Mouse (Mus musculus) ES-E14 (cell line): Measurements from ENCODE around the gene Hivep3. TPM values are rescaled to one million over a fixed set of nuclear protein-coding genes. Genes with fewer than 3 reads are reported as not detected.

Source experiments
- DNase-seq: peaks from one replicate; pipeline ENCODE4 v3.0.0-alpha.2; 2013; ENCODE audit warnings: low read depth, low spot score
- H3K27ac ChIP-seq: 2 replicates; pipeline ENCODE4 v1.5.1; 2012; ENCODE audit warnings: low read depth, mild to moderate bottlenecking, low read length, moderate library complexity, mixed read lengths; ENCODE audit not compliant: poor library complexity, insufficient read depth, severe bottlenecking
- H3K36me3 ChIP-seq: 2 replicates; pipeline ENCODE4 v1.6.1; 2012; ENCODE audit warnings: mild to moderate bottlenecking, low read length, moderate library complexity, mixed read lengths; ENCODE audit not compliant: control insufficient read depth, poor library complexity, insufficient read depth, severe bottlenecking
- H3K4me1 ChIP-seq, 2 experiments: fragments of 150-350 bp in 1 of 2; sonication (generic) in 1 of 2; 2 replicates each; pipeline ENCODE4 v1.6.1; 2012; ENCODE audit warnings: low read length in 2 of 2, mild to moderate bottlenecking in 1 of 2, mixed read lengths in 1 of 2; ENCODE audit not compliant: control insufficient read depth in 2 of 2, insufficient read depth in 2 of 2, poor library complexity in 1 of 2
- H3K4me3 ChIP-seq, 2 experiments: fragments of 150-350 bp in 1 of 2; sonication (generic) in 1 of 2; 2 replicates each; pipeline ENCODE4 v1.5.1; 2012; ENCODE audit warnings: low read length in 2 of 2, low read depth in 1 of 2, mild to moderate bottlenecking in 1 of 2, mixed read lengths in 1 of 2; ENCODE audit not compliant: insufficient read depth in 1 of 2, poor library complexity in 1 of 2, severe bottlenecking in 1 of 2
- H3K9ac ChIP-seq: 2 replicates; pipeline ENCODE4 v1.6.1; 2012; ENCODE audit warnings: low read depth, mild to moderate bottlenecking, low read length, mixed read lengths; ENCODE audit not compliant: poor library complexity, insufficient read depth, severe bottlenecking
- H3K9me3 ChIP-seq: fragments of 150-350 bp; sonication (generic); 2 replicates; pipeline ENCODE4 v1.6.1; 2012; ENCODE audit warnings: low read depth, mild to moderate bottlenecking, low read length; ENCODE audit not compliant: control insufficient read depth, insufficient read depth
- CHD2 ChIP-seq: IDR thresholded peaks from 2 replicates; pipeline ENCODE4 v1.6.1; 2014; ENCODE audit warnings: mild to moderate bottlenecking, low read depth, low read length, inconsistent platforms
- HCFC1 ChIP-seq: IDR thresholded peaks from 2 replicates; pipeline ENCODE4 v1.6.1; 2012; ENCODE audit warnings: low read length, inconsistent platforms, borderline replicate concordance; ENCODE audit not compliant: insufficient read depth
- MAFK ChIP-seq: IDR thresholded peaks from 2 replicates; pipeline ENCODE4 v1.6.1; 2014; ENCODE audit warnings: mild to moderate bottlenecking, low read depth, low read length, inconsistent platforms; ENCODE audit not compliant: insufficient read depth
- ZC3H11A ChIP-seq: IDR thresholded peaks from 2 replicates; pipeline ENCODE4 v1.6.1; 2012; ENCODE audit warnings: low read depth, mild to moderate bottlenecking, inconsistent platforms, low read length, borderline replicate concordance
- ZNF384 ChIP-seq: IDR thresholded peaks from 2 replicates; pipeline ENCODE4 v1.6.1; 2012; ENCODE audit warnings: low read depth, low read length, inconsistent platforms
- in situ Hi-C, 2 experiments: fragments of 600-800 bp; cut with MboI; formaldehyde crosslinking; loops; one replicate each; pipeline ENCODE4 v1.15.1; 2025; ENCODE audit warnings: low sequenced_read_pairs in 2 of 2, inconsistent platforms in 1 of 2; ENCODE audit not compliant: unreplicated experiment in 2 of 2
- total RNA-seq: library from RNA; depleted of rRNA; stranded (reverse); fragments of 300-350 nt; gene quantifications from 2 replicates; pipeline ENCODE4 v1.2.3, GENCODE M21; 2012

The Hivep3 gene
- total RNA-seq, 1 experiment, result 1.4 TPM

DNA sequence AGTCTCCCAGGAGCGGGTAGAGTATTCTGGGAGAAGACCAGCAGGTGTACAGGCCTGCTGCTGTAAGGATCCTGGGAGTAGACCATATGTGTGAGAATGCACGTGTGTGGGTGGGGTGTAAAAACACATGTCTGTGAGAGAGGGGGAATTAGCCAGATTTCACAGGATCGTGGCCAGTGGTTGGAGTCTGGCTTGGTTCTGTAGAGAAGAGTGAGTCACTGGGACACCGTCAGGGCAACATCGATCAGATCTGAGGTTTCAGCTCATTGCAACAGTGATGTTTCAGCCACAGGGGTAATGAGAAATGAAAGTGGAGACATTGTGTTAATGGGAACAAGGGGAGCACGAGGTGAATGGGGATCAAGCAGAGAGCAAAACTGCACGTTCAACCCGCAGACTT lies 189.4 kb downstream of the Hivep3 start:
- no peak overlapping the region for H3K27ac ChIP-seq
- no peaks in the 10 kb centered on the region for H3K4me1 ChIP-seq
- no peak overlapping the region for H3K9ac ChIP-seq
- no peak overlapping the region for H3K4me3 ChIP-seq
- no peaks in the 10 kb centered on the region for H3K36me3 ChIP-seq
- H3K9me3 ChIP-seq, result no peaks in the 10 kb centered on the region
- DNase-seq, result no peak
- in situ Hi-C loops, result no loop called here
- TF ChIP-seq ZNF384 (no peak), CHD2 (no peak), ZC3H11A (no peak), HCFC1 (no peak)

DNA sequence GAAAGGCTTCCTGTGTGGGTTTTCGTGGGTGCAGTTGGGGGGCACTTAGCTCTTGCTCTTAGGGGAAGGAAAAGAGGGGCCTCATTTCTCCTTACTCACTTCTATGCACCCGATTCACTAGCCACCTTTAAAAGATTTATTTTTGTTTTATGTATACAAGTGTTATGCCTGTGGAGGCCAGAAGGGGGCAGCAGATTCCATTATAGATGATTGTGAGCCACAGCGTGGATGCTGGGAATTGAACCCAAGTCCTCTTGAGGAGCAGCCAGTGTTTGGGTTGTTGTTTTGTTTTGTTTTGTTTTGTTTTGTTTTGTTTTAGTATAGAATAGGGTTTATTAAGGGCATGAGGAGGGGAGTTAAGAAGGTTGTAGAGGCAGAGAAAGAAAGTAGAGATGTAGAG lies 189.8 kb downstream of the Hivep3 start:
- in situ Hi-C loops, result no loop called here
- no peaks in the 10 kb centered on the region for H3K4me1 ChIP-seq
- TF ChIP-seq MAFK, result no peak
- no peak for TF ChIP-seq CHD2
- no peak for TF ChIP-seq HCFC1
- TF ChIP-seq ZNF384, result no peak
- TF ChIP-seq ZC3H11A, result no peak; the same call in 1 of the 2 replicates

DNA sequence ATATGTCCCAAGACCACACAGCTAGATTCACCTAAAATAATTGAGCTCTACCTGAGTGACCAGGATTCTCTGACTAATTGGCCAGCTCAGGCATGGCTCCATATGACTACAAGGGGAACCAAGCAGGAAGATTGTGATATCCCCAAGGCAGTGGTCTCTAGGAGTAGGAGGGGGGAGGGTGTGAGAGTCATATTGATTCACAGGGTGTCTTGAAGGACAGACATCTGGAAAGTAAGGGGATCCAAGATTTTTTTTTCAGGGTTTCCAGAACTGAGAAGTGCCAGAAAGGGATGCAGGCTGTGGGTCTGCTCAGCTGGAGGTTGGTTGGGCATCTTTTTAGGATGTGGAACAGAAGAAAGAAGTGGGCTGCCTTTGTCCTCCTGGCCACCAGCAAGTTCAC lies 191.5 kb downstream of the Hivep3 start:
- Histone ChIP-seq H3K27ac (no peak overlapping the region), H3K9me3 (no peaks in the 10 kb centered on the region), H3K36me3 (no peaks in the 10 kb centered on the region), H3K4me1 (no peaks in the 10 kb centered on the region), H3K4me3 (no peak overlapping the region), H3K9ac (no peak overlapping the region)
- no peak for DNase-seq
- no peak for TF ChIP-seq ZNF384
- no peak for TF ChIP-seq HCFC1
- TF ChIP-seq ZC3H11A, result no peak
- no peak for TF ChIP-seq CHD2
- no peak for TF ChIP-seq MAFK
- in situ Hi-C loops, result no loop called here

More for the DNA sequence above, 189.8 kb downstream of the Hivep3 start:
- Histone ChIP-seq H3K36me3 (no peaks in the 10 kb centered on the region), H3K4me3 (no peak overlapping the region), H3K27ac (no peak overlapping the region), H3K9me3 (no peaks in the 10 kb centered on the region), H3K9ac (no peak overlapping the region)
- DNase-seq, result no peak

DNA sequence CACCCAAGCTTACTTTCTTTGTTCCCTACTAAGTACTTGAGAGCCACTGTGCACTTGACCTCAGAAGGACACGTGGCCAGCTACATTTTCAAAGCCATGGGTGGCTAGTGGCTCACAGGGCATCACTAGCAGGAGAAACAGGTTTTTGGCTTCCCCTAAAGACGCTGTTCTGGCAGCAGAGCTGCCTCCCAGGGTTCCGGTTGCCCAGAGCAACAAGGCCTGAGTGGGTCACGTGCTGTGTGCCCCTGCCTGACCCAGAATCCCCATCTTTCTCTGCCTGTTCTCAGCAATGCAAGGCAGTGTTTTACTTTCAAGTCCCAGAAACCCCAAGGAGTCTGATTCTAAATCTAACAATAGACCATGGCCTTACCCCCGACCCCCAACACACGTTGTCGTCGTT lies 198.3 kb downstream of the Hivep3 start:
- no peaks in the 10 kb centered on the region for H3K9me3 ChIP-seq
- H3K4me3 ChIP-seq, result no peak overlapping the region
- DNase-seq, result no peak
- in situ Hi-C loops, result loop anchor here in 1 of 2 experiments (10.0 kb wide), 1 partner anchor 193 kb away; no protein-coding TSS in a partner anchor
- TF ChIP-seq HCFC1, result no peak
- no peak for TF ChIP-seq ZC3H11A
- no peak for TF ChIP-seq ZNF384
- no peak for TF ChIP-seq MAFK
- TF ChIP-seq CHD2, result no peak
- H3K9ac ChIP-seq, result no peak overlapping the region
- H3K36me3 ChIP-seq, result no peaks in the 10 kb centered on the region
- H3K4me1 ChIP-seq, result no peaks in the 10 kb centered on the region
- H3K27ac ChIP-seq, result no peak overlapping the region

DNA sequence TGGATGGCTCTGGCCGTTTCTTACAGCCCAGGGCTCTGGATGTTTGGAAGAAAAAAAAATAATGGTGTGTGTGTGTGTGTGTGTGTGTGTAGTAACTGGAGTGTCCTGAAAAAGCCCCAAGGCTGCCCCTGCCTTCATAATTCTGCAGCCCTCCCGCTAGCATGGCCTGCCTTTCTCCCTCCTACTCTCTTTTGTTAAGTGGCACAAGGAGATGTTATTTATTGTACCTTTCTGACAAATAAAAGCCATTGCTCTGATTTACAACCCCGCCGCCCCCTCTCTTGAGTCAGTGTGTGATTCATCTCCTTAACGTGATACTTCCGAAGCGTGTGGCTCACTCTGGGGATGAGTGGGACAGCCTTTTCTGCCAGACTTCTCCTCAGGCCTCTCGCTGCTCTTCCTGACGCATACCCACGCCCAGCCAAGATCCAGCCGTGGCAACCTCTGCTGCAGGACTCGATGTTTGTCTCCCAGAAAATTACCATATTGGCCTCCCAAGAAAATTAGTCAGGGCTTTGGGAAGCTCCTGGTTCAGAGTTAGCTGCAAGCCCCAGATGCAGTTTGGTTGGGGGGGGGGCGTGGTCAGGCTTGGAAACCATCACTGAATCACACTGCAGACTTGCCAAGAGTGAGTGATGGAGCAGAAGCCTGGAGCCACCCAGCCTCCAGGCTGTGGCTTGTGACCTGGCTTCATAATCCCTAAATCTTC lies 199.1 kb downstream of the Hivep3 start:
- Histone ChIP-seq H3K27ac (no peak overlapping the region), H3K4me3 (no peak overlapping the region), H3K9ac (no peak overlapping the region), H3K4me1 (no peaks in the 10 kb centered on the region), H3K9me3 (no peaks in the 10 kb centered on the region), H3K36me3 (no peaks in the 10 kb centered on the region)
- DNase-seq, result no peak
- TF ChIP-seq CHD2, result no peak
- in situ Hi-C loops, result loop anchor here in 1 of 2 experiments (10.0 kb wide), 1 partner anchor 192 kb away; no protein-coding TSS in a partner anchor
